Mouse (Mus musculus) liver, postnatal 0 days (tissue): ENCODE data around the gene Jak3.

Experiments used
- CTCF ChIP-seq: sonication (generic); IDR thresholded peaks from 2 replicates; pipeline ENCODE4 v1.5.1; 2016; ENCODE audit warnings: antibody characterized with exemption, low read depth
- EP300 ChIP-seq: IDR thresholded peaks from 2 replicates; pipeline ENCODE4 v1.6.1; 2016; ENCODE audit warnings: antibody characterized with exemption, low read depth, mild to moderate bottlenecking

GRCm38 (mm10) chr8:71660325-71661120 lies 15.6 kb upstream of the Jak3 start:
- TF ChIP-seq EP300 (no peak), CTCF (peak; percentile 95)
